Mouse (Mus musculus): ENCODE measurements around the gene Arhgef1. TPM values are rescaled to one million over a fixed set of nuclear protein-coding genes. Genes with fewer than 3 reads are reported as not detected.

Gene Arhgef1
- total RNA-seq, 2 experiments from 2014 or later = 75.1 to 86.6 TPM

- peak; percentile 42 for TF ChIP-seq CTCF (IDR thresholded peaks at IDR 0.05)
- intact Hi-C loops (cut with DNase I) = loop anchor here (1.0 to 5.0 kb wide), 2 partner anchors 88 to 265 kb away; partner anchors contain the start of genes Gsk3a and Rps19
- H3K4me3 ChIP-seq = peak within 1 kb of the TSS; percentile 73
- peak; percentile 91 to 93 for DNase-seq (ENCODE audit: extremely low spot score in 1 of 2, low spot score in 2 of 2)
- peak within 1 kb of the TSS; percentile 97 for H3K27ac ChIP-seq
Measured at GRCm38 (mm10) chr7:24971972-24972893, 69.5 kb downstream of the Arhgef1 start, which contains the start of gene Rabac1. Rabac1 (minus strand) TSS chr7:24972754.

- DNase-seq (ENCODE audit: extremely low spot score in 1 of 2, low spot score in 2 of 2) = no peak
- H3K4me3 ChIP-seq = no peak overlapping the region
- TF ChIP-seq CTCF (IDR thresholded peaks at IDR 0.05) = no peak
- intact Hi-C loops (cut with DNase I) = loop anchor here (5.0 kb wide), 1 partner anchor 264 kb away; the partner anchor contains the start of gene Gsk3a
- no peak overlapping the region for H3K27ac ChIP-seq
Measured at GRCm38 (mm10) chr7:24973208-24973607, 70.5 kb downstream of the Arhgef1 start.

- TF ChIP-seq CTCF (IDR thresholded peaks at IDR 0.05) = no peak
- no peak for DNase-seq (ENCODE audit: extremely low spot score in 1 of 2, low spot score in 2 of 2)
- H3K27ac ChIP-seq = no peak overlapping the region
- no peak overlapping the region for H3K4me3 ChIP-seq
- intact Hi-C loops (cut with DNase I) = loop anchor here (5.0 kb wide), 1 partner anchor 263 kb away; the partner anchor contains the start of gene Gsk3a
Measured at GRCm38 (mm10) chr7:24973902-24974301, 71.2 kb downstream of the Arhgef1 start.

- no peak for DNase-seq (ENCODE audit: extremely low spot score in 1 of 2, low spot score in 2 of 2)
- TF ChIP-seq CTCF (IDR thresholded peaks at IDR 0.05) = peak; percentile 90
- intact Hi-C loops (cut with DNase I) = loop anchor here (5.0 kb wide), 1 partner anchor 262 kb away; the partner anchor contains the start of gene Gsk3a
- no peak overlapping the region for H3K27ac ChIP-seq
- H3K4me3 ChIP-seq = no peak overlapping the region
Measured at GRCm38 (mm10) chr7:24974893-24975595, 72.3 kb downstream of the Arhgef1 start.

Small RNA genes within 50 kb of the gene (microRNA-seq; reads per million reads assigned to microRNA genes)
- 12.0 to 13.6 reads per million in 2 experiments for gene Mir7046

Other genes starting within 250 kb of the Arhgef1 start
- gene Tex101, start 226.2 kb upstream of the Arhgef1 start, total RNA-seq (2021) = not detected
- gene BC049730, start 193.7 kb upstream of the Arhgef1 start, total RNA-seq (2021) = not detected
- gene Gm4763, start 176.0 kb upstream of the Arhgef1 start, total RNA-seq (2021) = not detected
- not detected for gene Cd177, start 142.6 kb upstream of the Arhgef1 start, total RNA-seq (2021)
- not detected for gene Ceacam10, start 125.7 kb upstream of the Arhgef1 start, total RNA-seq (2021)
- 1 to 10 TPM in 1 of 2 experiments, not detected in 1; 1.0 TPM for gene Gm9844, start 40.7 kb upstream of the Arhgef1 start, total RNA-seq (2021)
- not detected for gene Lypd4, start 33.0 kb upstream of the Arhgef1 start, total RNA-seq (2021)
- gene Dmrtc2, start 32.9 kb upstream of the Arhgef1 start, total RNA-seq (2021) = not detected
- 100 to 1,000 TPM; 488 to 501 TPM for gene Rps19, start 18.5 kb upstream of the Arhgef1 start, total RNA-seq (2021)
- under 1 TPM; 0.37 to 0.38 TPM for gene Cd79a, start 5.5 kb upstream of the Arhgef1 start, total RNA-seq (2021)
- not detected for gene Gm4881, start 41.6 kb downstream of the Arhgef1 start, total RNA-seq (2021)
- gene Rabac1, start 69.8 kb downstream of the Arhgef1 start, total RNA-seq (2021) = 100 to 1,000 TPM; 287 TPM
- gene Atp1a3, start 103.0 kb downstream of the Arhgef1 start, total RNA-seq (2021) = 1,000 to 10,000 TPM; 1,970 to 2,141 TPM
- 100 to 1,000 TPM; 207 to 218 TPM for gene Grik5, start 169.4 kb downstream of the Arhgef1 start, total RNA-seq (2021)
- gene Zfp574, start 169.7 kb downstream of the Arhgef1 start, total RNA-seq (2021) = 10 to 100 TPM; 37.1 to 37.7 TPM